Mouse (Mus musculus) erythroid progenitor cell, adult 5-6 weeks (primary cell): ENCODE measurements around the gene Hcn4. TPM values are rescaled to one million over a fixed set of nuclear protein-coding genes. Genes with fewer than 3 reads are reported as not detected.

ENCODE experiments used
- ATAC-seq: replicated peaks from 2 replicates; pipeline ENCODE4 v1.8.0; 2016; ENCODE audit warnings: moderate number of reproducible peaks, mild to moderate bottlenecking, moderate TSS enrichment, inconsistent platforms; ENCODE audit not compliant: poor library complexity, low FRiP score, severe bottlenecking
- total RNA-seq, 2 experiments: library from RNA; stranded (forward) in 1 of 2; stranded (reverse) in 1 of 2; fragments of 150-400 nt in 1 of 2; fragments of 186-747, 209-891 nt in 1 of 2; gene quantifications; 2 replicates each; pipeline versions ENCODE4 v1.2.3 to v1.2.4; 2015 to 2017; ENCODE audit warnings: low replicate concordance in 2 of 2

Gene Hcn4
- total RNA-seq (2015; ENCODE audit: low replicate concordance) (not detected in 2 replicates), total RNA-seq (2017; ENCODE audit: low replicate concordance) (not detected in 2 replicates)

- no peak for ATAC-seq
Observed at GRCm38 (mm10) chr9:58823139-58823917, at the start of gene Hcn4. Gene Hcn4, plus strand, starts transcription at chr9:58823412.

- no peak for ATAC-seq
Observed at GRCm38 (mm10) chr9:58774761-58775160, 48.5 kb upstream of the Hcn4 start.

- ATAC-seq = no peak
Observed at GRCm38 (mm10) chr9:58775363-58775762, 47.8 kb upstream of the Hcn4 start.

GRCm38 (mm10) chr9:58789476-58789875, 33.7 kb upstream of the Hcn4 start:
- no peak for ATAC-seq

- no peak for ATAC-seq
Observed at GRCm38 (mm10) chr9:58798155-58798554, 25.1 kb upstream of the Hcn4 start.

GRCm38 (mm10) chr9:58801441-58801840, 21.8 kb upstream of the Hcn4 start:
- no peak for ATAC-seq

- no peak for ATAC-seq
Observed at GRCm38 (mm10) chr9:58802294-58802693, 20.9 kb upstream of the Hcn4 start.

GRCm38 (mm10) chr9:58802802-58803201, 20.4 kb upstream of the Hcn4 start:
- ATAC-seq = no peak

- ATAC-seq = no peak
Observed at GRCm38 (mm10) chr9:58805601-58806318, 17.5 kb upstream of the Hcn4 start.

- ATAC-seq = no peak
Observed at GRCm38 (mm10) chr9:58811171-58811570, 12.0 kb upstream of the Hcn4 start.

- no peak for ATAC-seq
Observed at GRCm38 (mm10) chr9:58815552-58816260, 7.5 kb upstream of the Hcn4 start.

- no peak for ATAC-seq
Observed at GRCm38 (mm10) chr9:58816458-58816857, 6.8 kb upstream of the Hcn4 start.

- ATAC-seq = no peak
Observed at GRCm38 (mm10) chr9:58817676-58818075, 5.5 kb upstream of the Hcn4 start.

- ATAC-seq = no peak
Observed at GRCm38 (mm10) chr9:58822431-58823091, 651 bp upstream of the Hcn4 start.

- no peak for ATAC-seq
Observed at GRCm38 (mm10) chr9:58823918-58824215, 655 bp downstream of the Hcn4 start.

- ATAC-seq = no peak
Observed at GRCm38 (mm10) chr9:58829627-58830026, 6.4 kb downstream of the Hcn4 start.

GRCm38 (mm10) chr9:58832939-58833338, 9.7 kb downstream of the Hcn4 start:
- no peak for ATAC-seq

GRCm38 (mm10) chr9:58837174-58837573, 14.0 kb downstream of the Hcn4 start:
- no peak for ATAC-seq

- no peak for ATAC-seq
Observed at GRCm38 (mm10) chr9:58838504-58838903, 15.3 kb downstream of the Hcn4 start.

GRCm38 (mm10) chr9:58841655-58842054, 18.4 kb downstream of the Hcn4 start:
- no peak for ATAC-seq
